Mouse (Mus musculus): ENCODE data around the gene Enpep. TPM values are rescaled to one million over a fixed set of nuclear protein-coding genes. Genes with fewer than 3 reads are reported as not detected.

The Enpep gene
- 34.2 TPM for polyA plus RNA-seq (2014; fragmentation: Illumina TruSeq; extraction: RNeasy Lipid Tissue Mini Kit (QIAGEN cat#74804); ENCODE audit: low read depth, low replicate concordance)

DNA sequence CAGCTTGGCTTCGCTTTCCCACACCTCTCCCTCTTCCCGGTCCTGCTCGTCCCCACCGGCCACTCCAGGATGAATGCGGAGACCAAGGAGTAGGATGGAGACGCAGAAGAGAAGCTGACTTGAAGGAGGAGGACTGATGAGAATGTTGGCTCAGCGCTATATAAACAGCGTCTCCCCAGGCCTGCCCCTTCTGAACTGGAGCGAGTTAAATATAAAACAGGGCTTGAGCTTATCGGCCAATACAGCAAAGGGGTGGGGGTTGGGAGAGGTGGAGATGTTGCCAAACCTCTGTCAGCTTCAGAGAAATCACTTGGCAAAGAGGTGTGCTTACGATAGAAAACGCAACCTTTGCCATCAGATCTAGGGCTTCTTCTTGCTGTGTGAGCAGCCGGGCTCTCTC lies at the start of gene Enpep:
Gene Enpep (minus strand): TSS at position 135 of the 400 bp plus-strand sequence.

Other genes starting within 250 kb of the Enpep start
- 2.0 TPM for gene Pitx2, start 132.8 kb downstream of the Enpep start, polyA plus RNA-seq (2014; fragmentation: Illumina TruSeq; extraction: RNeasy Lipid Tissue Mini Kit (QIAGEN cat#74804); ENCODE audit: low read depth, low replicate concordance)
- 75.5 TPM for gene Elovl6, start 199.6 kb upstream of the Enpep start, polyA plus RNA-seq (2014; fragmentation: Illumina TruSeq; extraction: RNeasy Lipid Tissue Mini Kit (QIAGEN cat#74804); ENCODE audit: low read depth, low replicate concordance)

Data from adipose tissue, adult 10 weeks (tissue).